Mouse (Mus musculus): Measurements from ENCODE around the gene Pgghg. TPM values are rescaled to one million over a fixed set of nuclear protein-coding genes. Genes with fewer than 3 reads are reported as not detected.

Gene Pgghg
- polyA plus RNA-seq, 1 experiment: 9.7 TPM

DNA sequence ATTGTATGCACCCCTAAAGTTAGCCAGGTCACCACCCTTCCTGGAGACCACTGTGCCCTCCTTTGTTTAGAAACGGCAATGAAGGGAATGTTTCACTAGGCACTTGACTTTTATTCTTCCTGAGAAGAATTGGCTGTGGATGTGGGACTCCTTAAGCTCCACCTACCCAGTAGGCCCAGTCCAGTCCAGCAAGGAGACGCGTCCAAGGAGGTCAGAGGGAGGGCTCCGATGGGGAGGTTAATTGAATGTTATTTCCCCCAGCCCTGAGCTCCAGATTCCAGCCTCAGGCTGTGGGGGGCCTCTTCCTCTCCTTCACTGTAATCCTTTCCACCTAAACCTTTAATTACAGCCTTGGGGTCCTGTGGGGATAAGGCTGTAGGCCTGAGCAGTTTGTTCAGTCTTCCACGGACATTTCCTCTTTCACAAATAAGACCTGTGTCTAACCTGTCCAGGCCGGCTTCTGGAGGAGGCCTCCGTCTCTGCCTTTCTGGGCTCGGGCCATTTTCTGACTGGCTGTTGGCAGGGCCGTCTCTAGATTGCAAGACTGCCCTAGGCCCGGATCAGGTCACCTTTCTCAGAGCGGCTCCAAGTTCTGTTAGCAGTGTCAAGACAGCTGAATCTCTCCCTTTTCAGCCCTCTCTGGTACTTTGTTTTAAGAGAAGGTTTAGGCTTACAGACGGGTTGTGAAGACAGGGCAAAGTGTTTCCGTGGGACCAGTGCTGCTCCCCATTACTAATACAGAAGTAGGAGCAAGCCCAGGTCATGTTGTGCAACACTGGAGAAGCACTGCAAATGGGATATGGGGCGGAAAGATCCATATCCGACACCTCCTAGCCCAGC, 38.9 kb upstream of the Pgghg start:
- TF ChIP-seq CTCF (IDR thresholded peaks at IDR 0.05; ENCODE audit: low read depth, low read length) (no peak), EP300 (IDR thresholded peaks at IDR 0.05; ENCODE audit: insufficient read depth, low read depth, low read length) (no peak), POLR2A (IDR thresholded peaks at IDR 0.05; ENCODE audit: insufficient read depth, low read length) (no peak)
- no peak overlapping the region for H3K27ac ChIP-seq (ENCODE audit: insufficient read depth, low read length)
- peaks cover 3% of the 10 kb centered on the region for H3K36me3 ChIP-seq (ENCODE audit: control insufficient read depth, insufficient read depth, low read length, poor library complexity, severe bottlenecking)
- 0 out of 2 replicates have a peak overlapping the region, but pooled peaks have one; percentile 4 for H3K9ac ChIP-seq (ENCODE audit: low read depth, poor library complexity, severe bottlenecking)
- H3K27me3 ChIP-seq (ENCODE audit: control insufficient read depth, insufficient read depth, low read length, poor library complexity, severe bottlenecking): no peaks in the 10 kb centered on the region
- no peak overlapping the region for H3K4me3 ChIP-seq (ENCODE audit: low read depth, low read length)
- H3K9me3 ChIP-seq (replicated peaks; ENCODE audit: control insufficient read depth, insufficient read depth, low read length, poor library complexity, severe bottlenecking): no peaks in the 10 kb centered on the region
- no peaks in the 10 kb centered on the region for H3K4me1 ChIP-seq (ENCODE audit: control insufficient read depth, insufficient read depth, low read length)

- peaks cover 3% of the 10 kb centered on the region for H3K36me3 ChIP-seq (ENCODE audit: control insufficient read depth, insufficient read depth, low read length, poor library complexity, severe bottlenecking)
- no peak overlapping the region for H3K27ac ChIP-seq (ENCODE audit: insufficient read depth, low read length)
- H3K9ac ChIP-seq (ENCODE audit: low read depth, poor library complexity, severe bottlenecking): no peak overlapping the region
- H3K9me3 ChIP-seq (replicated peaks; ENCODE audit: control insufficient read depth, insufficient read depth, low read length, poor library complexity, severe bottlenecking): no peaks in the 10 kb centered on the region
- H3K4me3 ChIP-seq (ENCODE audit: low read depth, low read length): no peak overlapping the region
- no peak for TF ChIP-seq POLR2A (IDR thresholded peaks at IDR 0.05; ENCODE audit: insufficient read depth, low read length)
- no peak for TF ChIP-seq EP300 (IDR thresholded peaks at IDR 0.05; ENCODE audit: insufficient read depth, low read depth, low read length)
- peak; percentile 82 for TF ChIP-seq CTCF (IDR thresholded peaks at IDR 0.05; ENCODE audit: low read depth, low read length)
- no peaks in the 10 kb centered on the region for H3K27me3 ChIP-seq (ENCODE audit: control insufficient read depth, insufficient read depth, low read length, poor library complexity, severe bottlenecking)
- H3K4me1 ChIP-seq (ENCODE audit: control insufficient read depth, insufficient read depth, low read length): no peaks in the 10 kb centered on the region
These were observed 38.0 kb upstream of the Pgghg start for GRCm38 (mm10) chr7:140903212-140903611.

DNA sequence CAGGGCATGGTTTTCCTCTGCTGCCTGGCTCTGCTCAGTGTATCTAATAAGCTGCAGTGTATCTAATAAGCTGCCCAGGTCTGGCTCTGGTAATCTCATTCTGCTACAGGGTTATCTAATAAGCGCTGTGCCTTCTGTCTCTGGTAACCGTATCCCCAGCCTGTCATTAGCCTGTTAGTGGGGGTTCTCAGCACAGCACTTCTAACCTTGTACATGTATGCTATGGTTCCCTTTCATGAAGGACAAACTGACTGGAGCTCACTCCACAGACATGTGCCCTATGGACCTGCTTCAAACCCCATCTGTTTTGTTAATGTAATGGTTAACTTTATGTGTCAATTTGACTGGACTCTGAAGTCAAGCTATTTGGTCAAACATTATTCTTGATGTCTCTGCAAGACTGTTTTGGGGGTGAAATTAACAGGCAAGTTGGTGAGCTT, 35.5 kb upstream of the Pgghg start:
- Histone ChIP-seq H3K36me3 (ENCODE audit: control insufficient read depth, insufficient read depth, low read length, poor library complexity, severe bottlenecking) (no peaks in the 10 kb centered on the region), H3K9ac (ENCODE audit: low read depth, poor library complexity, severe bottlenecking) (no peak overlapping the region), H3K4me3 (ENCODE audit: low read depth, low read length) (no peak overlapping the region), H3K4me1 (ENCODE audit: control insufficient read depth, insufficient read depth, low read length) (no peaks in the 10 kb centered on the region), H3K27me3 (ENCODE audit: control insufficient read depth, insufficient read depth, low read length, poor library complexity, severe bottlenecking) (no peaks in the 10 kb centered on the region), H3K27ac (ENCODE audit: insufficient read depth, low read length) (no peak overlapping the region), H3K9me3 (replicated peaks; ENCODE audit: control insufficient read depth, insufficient read depth, low read length, poor library complexity, severe bottlenecking) (no peaks in the 10 kb centered on the region)
- no peak for TF ChIP-seq EP300 (IDR thresholded peaks at IDR 0.05; ENCODE audit: insufficient read depth, low read depth, low read length)
- TF ChIP-seq CTCF (IDR thresholded peaks at IDR 0.05; ENCODE audit: low read depth, low read length): no peak
- no peak for TF ChIP-seq POLR2A (IDR thresholded peaks at IDR 0.05; ENCODE audit: insufficient read depth, low read length)

GRCm38 (mm10) chr7:140907131-140907530, 34.1 kb upstream of the Pgghg start:
- H3K9ac ChIP-seq (ENCODE audit: low read depth, poor library complexity, severe bottlenecking): no peak overlapping the region
- TF ChIP-seq CTCF (IDR thresholded peaks at IDR 0.05; ENCODE audit: low read depth, low read length) (no peak), EP300 (IDR thresholded peaks at IDR 0.05; ENCODE audit: insufficient read depth, low read depth, low read length) (no peak), POLR2A (IDR thresholded peaks at IDR 0.05; ENCODE audit: insufficient read depth, low read length) (no peak)
- H3K27ac ChIP-seq (ENCODE audit: insufficient read depth, low read length): no peak overlapping the region
- H3K4me1 ChIP-seq (ENCODE audit: control insufficient read depth, insufficient read depth, low read length): peaks cover 3% of the 10 kb centered on the region
- H3K27me3 ChIP-seq (ENCODE audit: control insufficient read depth, insufficient read depth, low read length, poor library complexity, severe bottlenecking): no peaks in the 10 kb centered on the region
- H3K9me3 ChIP-seq (replicated peaks; ENCODE audit: control insufficient read depth, insufficient read depth, low read length, poor library complexity, severe bottlenecking): no peaks in the 10 kb centered on the region
- H3K4me3 ChIP-seq (ENCODE audit: low read depth, low read length): no peak overlapping the region
- H3K36me3 ChIP-seq (ENCODE audit: control insufficient read depth, insufficient read depth, low read length, poor library complexity, severe bottlenecking): no peaks in the 10 kb centered on the region

- peaks cover 3% of the 10 kb centered on the region for H3K4me1 ChIP-seq (ENCODE audit: control insufficient read depth, insufficient read depth, low read length)
- no peaks in the 10 kb centered on the region for H3K9me3 ChIP-seq (replicated peaks; ENCODE audit: control insufficient read depth, insufficient read depth, low read length, poor library complexity, severe bottlenecking)
- TF ChIP-seq EP300 (IDR thresholded peaks at IDR 0.05; ENCODE audit: insufficient read depth, low read depth, low read length) (no peak), POLR2A (IDR thresholded peaks at IDR 0.05; ENCODE audit: insufficient read depth, low read length) (no peak), CTCF (IDR thresholded peaks at IDR 0.05; ENCODE audit: low read depth, low read length) (peak; percentile 21)
- no peaks in the 10 kb centered on the region for H3K27me3 ChIP-seq (ENCODE audit: control insufficient read depth, insufficient read depth, low read length, poor library complexity, severe bottlenecking)
- no peaks in the 10 kb centered on the region for H3K36me3 ChIP-seq (ENCODE audit: control insufficient read depth, insufficient read depth, low read length, poor library complexity, severe bottlenecking)
- no peak overlapping the region for H3K4me3 ChIP-seq (ENCODE audit: low read depth, low read length)
- no peak overlapping the region for H3K9ac ChIP-seq (ENCODE audit: low read depth, poor library complexity, severe bottlenecking)
- H3K27ac ChIP-seq (ENCODE audit: insufficient read depth, low read length): no peak overlapping the region
These were observed 33.5 kb upstream of the Pgghg start for GRCm38 (mm10) chr7:140907697-140908096.

DNA sequence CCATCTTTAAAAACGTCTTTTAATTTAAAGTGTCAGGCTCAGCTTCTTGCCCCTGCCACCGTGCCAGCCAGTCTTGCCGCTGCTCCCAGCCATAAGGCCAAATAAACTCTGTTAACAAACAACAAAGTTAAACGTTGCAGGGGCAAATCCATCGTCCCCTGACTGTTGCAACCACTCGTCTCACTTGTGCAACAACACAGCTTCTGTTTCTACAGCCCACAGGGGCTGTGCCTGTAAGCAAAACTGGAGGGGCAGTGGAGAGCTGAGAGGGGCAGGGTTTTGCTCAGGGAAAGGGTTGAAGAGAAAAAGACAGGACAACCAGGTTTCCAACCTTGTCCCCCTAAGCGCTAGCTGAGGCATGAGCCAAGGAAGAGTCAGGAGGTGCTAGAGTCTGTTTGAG, 33.0 kb upstream of the Pgghg start:
- Histone ChIP-seq H3K36me3 (ENCODE audit: control insufficient read depth, insufficient read depth, low read length, poor library complexity, severe bottlenecking) (no peaks in the 10 kb centered on the region), H3K9me3 (replicated peaks; ENCODE audit: control insufficient read depth, insufficient read depth, low read length, poor library complexity, severe bottlenecking) (no peaks in the 10 kb centered on the region), H3K9ac (ENCODE audit: low read depth, poor library complexity, severe bottlenecking) (no peak overlapping the region), H3K27me3 (ENCODE audit: control insufficient read depth, insufficient read depth, low read length, poor library complexity, severe bottlenecking) (no peaks in the 10 kb centered on the region), H3K4me3 (ENCODE audit: low read depth, low read length) (no peak overlapping the region), H3K4me1 (ENCODE audit: control insufficient read depth, insufficient read depth, low read length) (peaks cover 3% of the 10 kb centered on the region), H3K27ac (ENCODE audit: insufficient read depth, low read length) (no peak overlapping the region)
- no peak for TF ChIP-seq EP300 (IDR thresholded peaks at IDR 0.05; ENCODE audit: insufficient read depth, low read depth, low read length)

Measured in ES-Bruce4 (cell line).